Mouse (Mus musculus): ENCODE measurements at regions not wholly inside any gene's neighbourhood (a gene's known extent, or its start where the extent isn't known, plus 50 kb on each side); places are given as distances from the start of the nearest gene placed in this dataset.

DNA sequence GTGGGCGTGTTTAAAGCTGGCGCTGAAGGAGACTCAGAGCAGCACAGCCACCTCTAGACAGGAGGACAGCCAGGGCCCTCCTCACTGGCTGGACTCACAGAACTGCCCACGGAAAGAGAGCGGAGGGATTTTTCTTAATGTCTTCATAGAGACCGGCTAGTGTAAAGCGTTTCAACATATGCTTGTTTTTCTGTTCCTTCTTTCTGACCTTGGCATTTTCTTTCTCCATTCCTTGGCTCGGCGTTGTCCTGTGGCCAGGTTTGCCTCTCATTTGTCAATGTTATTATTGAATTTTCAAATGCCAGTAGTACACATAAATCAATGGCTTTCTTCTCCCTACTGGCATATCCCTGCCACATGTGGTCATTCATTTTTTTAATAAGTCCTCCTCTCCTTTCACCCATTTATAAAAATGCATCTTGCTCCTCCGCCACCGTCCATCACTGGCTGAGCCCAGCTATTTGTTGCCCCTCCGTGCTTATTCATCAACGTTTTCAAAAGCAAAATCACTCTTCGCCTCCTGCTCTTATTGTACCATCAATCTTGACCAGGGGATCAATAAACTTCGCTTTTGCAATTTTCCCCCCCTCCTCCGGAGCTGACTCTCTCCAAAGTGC, 319.0 kb downstream of the Gm45692 start:
- Histone ChIP-seq H3K79me2 (ENCODE audit: control insufficient read depth, insufficient read depth) (no peaks in the 10 kb centered on the region), H3K4me3 (ENCODE audit: insufficient read depth, poor library complexity, severe bottlenecking) (no peak overlapping the region), H3K79me3 (ENCODE audit: low read depth) (no peaks in the 10 kb centered on the region), H3ac (ENCODE audit: control insufficient read depth, insufficient read length, low read depth) (no peak overlapping the region), H3K36me3 (ENCODE audit: control insufficient read depth, insufficient read depth) (no peaks in the 10 kb centered on the region), H3K27me3 (ENCODE audit: control insufficient read depth, insufficient read depth, insufficient read length) (no peaks in the 10 kb centered on the region)
- no peak for TF ChIP-seq CEBPB (IDR thresholded peaks at IDR 0.05; ENCODE audit: low read depth)
- no peak for TF ChIP-seq MYOD1 (IDR thresholded peaks at IDR 0.05; ENCODE audit: control insufficient read depth, insufficient read length, low read depth)
- no peak for TF ChIP-seq MYOG (IDR thresholded peaks at IDR 0.05; ENCODE audit: control insufficient read depth, extremely low read depth, insufficient read length)
- no peak for TF ChIP-seq CTCF (IDR thresholded peaks at IDR 0.05; ENCODE audit: control insufficient read depth, insufficient read depth, insufficient read length)
- TF ChIP-seq FOSL1 (IDR thresholded peaks at IDR 0.05; ENCODE audit: insufficient read depth, low read length, poor library complexity, severe bottlenecking), result no peak
- TF ChIP-seq MAX (IDR thresholded peaks at IDR 0.05), result no peak
- no peak for TF ChIP-seq USF1 (IDR thresholded peaks at IDR 0.05; ENCODE audit: low read depth)

DNA sequence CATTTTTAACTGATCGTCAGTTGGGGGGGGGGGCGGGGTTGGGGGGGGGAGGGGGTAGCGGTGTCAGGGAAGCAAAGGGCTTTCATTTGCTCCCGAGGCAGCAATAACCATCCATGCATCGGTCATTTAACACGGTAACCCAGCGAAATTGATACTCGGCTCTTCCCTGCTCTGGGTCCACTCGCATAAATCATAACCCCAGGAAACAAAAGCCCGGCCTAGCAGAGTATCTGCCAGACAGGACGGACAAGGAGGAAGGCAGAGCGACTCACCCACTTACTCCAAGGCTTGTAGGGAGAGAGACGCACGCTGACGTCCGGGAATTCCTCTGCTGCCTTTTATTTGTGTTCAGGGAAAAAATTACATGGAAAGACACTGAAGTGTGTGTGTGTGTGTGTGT, 319.5 kb downstream of the Gm45692 start:
- H3K27me3 ChIP-seq (ENCODE audit: control insufficient read depth, insufficient read depth, insufficient read length), result no peaks in the 10 kb centered on the region
- no peak overlapping the region for H3K4me3 ChIP-seq (ENCODE audit: insufficient read depth, poor library complexity, severe bottlenecking)
- H3K79me2 ChIP-seq (ENCODE audit: control insufficient read depth, insufficient read depth), result no peaks in the 10 kb centered on the region
- no peaks in the 10 kb centered on the region for H3K79me3 ChIP-seq (ENCODE audit: low read depth)
- H3ac ChIP-seq (ENCODE audit: control insufficient read depth, insufficient read length, low read depth), result no peak overlapping the region
- TF ChIP-seq CEBPB (IDR thresholded peaks at IDR 0.05; ENCODE audit: low read depth) (no peak), MYOD1 (IDR thresholded peaks at IDR 0.05; ENCODE audit: control insufficient read depth, insufficient read length, low read depth) (no peak), MYOG (IDR thresholded peaks at IDR 0.05; ENCODE audit: control insufficient read depth, extremely low read depth, insufficient read length) (no peak), USF1 (IDR thresholded peaks at IDR 0.05; ENCODE audit: low read depth) (no peak), MAX (IDR thresholded peaks at IDR 0.05) (no peak), CTCF (IDR thresholded peaks at IDR 0.05; ENCODE audit: control insufficient read depth, insufficient read depth, insufficient read length) (no peak), FOSL1 (IDR thresholded peaks at IDR 0.05; ENCODE audit: insufficient read depth, low read length, poor library complexity, severe bottlenecking) (no peak)
- no peaks in the 10 kb centered on the region for H3K36me3 ChIP-seq (ENCODE audit: control insufficient read depth, insufficient read depth)

GRCm38 (mm10) chr8:26441268-26442030, 322.1 kb downstream of the Gm45692 start:
- Histone ChIP-seq H3K27me3 (ENCODE audit: control insufficient read depth, insufficient read depth, insufficient read length) (no peaks in the 10 kb centered on the region), H3K79me3 (ENCODE audit: low read depth) (no peaks in the 10 kb centered on the region), H3K36me3 (ENCODE audit: control insufficient read depth, insufficient read depth) (no peaks in the 10 kb centered on the region), H3K79me2 (ENCODE audit: control insufficient read depth, insufficient read depth) (no peaks in the 10 kb centered on the region), H3K4me3 (ENCODE audit: insufficient read depth, poor library complexity, severe bottlenecking) (no peak overlapping the region), H3ac (ENCODE audit: control insufficient read depth, insufficient read length, low read depth) (no peak overlapping the region)
- TF ChIP-seq FOSL1 (IDR thresholded peaks at IDR 0.05; ENCODE audit: insufficient read depth, low read length, poor library complexity, severe bottlenecking) (no peak), MAX (IDR thresholded peaks at IDR 0.05) (no peak), MYOD1 (IDR thresholded peaks at IDR 0.05; ENCODE audit: control insufficient read depth, insufficient read length, low read depth) (no peak), CEBPB (IDR thresholded peaks at IDR 0.05; ENCODE audit: low read depth) (no peak), MYOG (IDR thresholded peaks at IDR 0.05; ENCODE audit: control insufficient read depth, extremely low read depth, insufficient read length) (no peak), CTCF (IDR thresholded peaks at IDR 0.05; ENCODE audit: control insufficient read depth, insufficient read depth, insufficient read length) (no peak), USF1 (IDR thresholded peaks at IDR 0.05; ENCODE audit: low read depth) (no peak)

GRCm38 (mm10) chr8:26443041-26443440, 323.7 kb downstream of the Gm45692 start:
- Histone ChIP-seq H3K79me2 (ENCODE audit: control insufficient read depth, insufficient read depth) (no peaks in the 10 kb centered on the region), H3K4me3 (ENCODE audit: insufficient read depth, poor library complexity, severe bottlenecking) (no peak overlapping the region), H3ac (ENCODE audit: control insufficient read depth, insufficient read length, low read depth) (no peak overlapping the region), H3K36me3 (ENCODE audit: control insufficient read depth, insufficient read depth) (no peaks in the 10 kb centered on the region), H3K27me3 (ENCODE audit: control insufficient read depth, insufficient read depth, insufficient read length) (no peaks in the 10 kb centered on the region), H3K79me3 (ENCODE audit: low read depth) (no peaks in the 10 kb centered on the region)
- TF ChIP-seq MAX (IDR thresholded peaks at IDR 0.05) (no peak), CTCF (IDR thresholded peaks at IDR 0.05; ENCODE audit: control insufficient read depth, insufficient read depth, insufficient read length) (peak; percentile 12)

GRCm38 (mm10) chr8:26443735-26444134, 324.4 kb downstream of the Gm45692 start:
- no peak for TF ChIP-seq MYOD1 (IDR thresholded peaks at IDR 0.05; ENCODE audit: control insufficient read depth, insufficient read length, low read depth)
- TF ChIP-seq CTCF (IDR thresholded peaks at IDR 0.05; ENCODE audit: control insufficient read depth, insufficient read depth, insufficient read length), result no peak
- TF ChIP-seq CEBPB (IDR thresholded peaks at IDR 0.05; ENCODE audit: low read depth), result no peak
- TF ChIP-seq MYOG (IDR thresholded peaks at IDR 0.05; ENCODE audit: control insufficient read depth, extremely low read depth, insufficient read length), result no peak
- no peak for TF ChIP-seq MAX (IDR thresholded peaks at IDR 0.05)
- no peak for TF ChIP-seq FOSL1 (IDR thresholded peaks at IDR 0.05; ENCODE audit: insufficient read depth, low read length, poor library complexity, severe bottlenecking)
- TF ChIP-seq USF1 (IDR thresholded peaks at IDR 0.05; ENCODE audit: low read depth), result no peak
- Histone ChIP-seq H3K79me2 (ENCODE audit: control insufficient read depth, insufficient read depth) (no peaks in the 10 kb centered on the region), H3K79me3 (ENCODE audit: low read depth) (no peaks in the 10 kb centered on the region), H3K27me3 (ENCODE audit: control insufficient read depth, insufficient read depth, insufficient read length) (no peaks in the 10 kb centered on the region), H3K36me3 (ENCODE audit: control insufficient read depth, insufficient read depth) (no peaks in the 10 kb centered on the region), H3ac (ENCODE audit: control insufficient read depth, insufficient read length, low read depth) (no peak overlapping the region), H3K4me3 (ENCODE audit: insufficient read depth, poor library complexity, severe bottlenecking) (no peak overlapping the region)

Data from C2C12 (cell line).